Mouse (Mus musculus): Measurements from ENCODE around the gene BC025920.
A peak's percentile ranks its signal among the peaks of the same experiment; 100 is the strongest.

The BC025920 gene

DNA sequence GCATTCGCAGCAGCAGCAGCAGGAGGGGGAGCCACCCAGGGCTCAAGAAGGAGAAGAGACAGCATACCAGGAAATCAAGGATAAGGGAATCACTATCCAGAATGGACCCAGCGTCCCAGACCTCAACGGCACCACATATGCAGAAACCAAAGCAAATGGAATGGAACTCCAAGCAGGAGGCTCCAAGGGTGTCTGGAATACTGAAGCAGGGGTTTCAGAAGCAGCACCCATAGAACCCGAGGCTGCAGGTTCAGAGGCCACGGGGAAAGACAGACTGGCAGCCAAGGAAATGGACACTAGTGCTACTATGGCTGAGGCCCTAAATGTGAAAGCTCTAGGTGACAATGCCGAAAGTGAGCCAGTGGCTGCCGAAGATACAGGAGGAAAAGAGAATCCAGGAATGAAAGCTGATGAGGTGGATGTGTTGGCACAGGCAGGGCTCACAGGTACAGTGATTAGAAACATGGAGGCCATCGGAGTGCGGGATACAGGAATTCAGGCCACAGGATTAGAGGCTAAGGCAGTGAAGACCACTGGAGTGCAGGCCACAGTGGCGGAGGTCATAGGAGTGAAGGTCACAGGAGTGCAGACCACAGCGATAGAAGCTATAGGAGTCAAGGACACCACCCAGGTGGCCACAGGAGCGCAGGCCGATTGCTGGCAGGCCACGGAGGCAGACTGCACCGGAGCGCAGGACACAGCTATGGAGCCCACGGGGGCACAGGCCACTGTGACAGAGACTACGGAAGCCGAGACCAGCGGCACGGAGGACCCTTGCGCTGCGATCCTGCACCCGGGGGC lies 36.8 kb downstream of the BC025920 start:
- no peak for DNase-seq (ENCODE audit: low spot score)

GRCm38 (mm10) chr10:81643449-81644055 lies 37.5 kb downstream of the BC025920 start:
- peak; percentile 96 for DNase-seq (ENCODE audit: low spot score)

GRCm38 (mm10) chr10:81644162-81644561 lies 38.1 kb downstream of the BC025920 start:
- no peak for DNase-seq (ENCODE audit: low spot score)

- DNase-seq (ENCODE audit: low spot score), result no peak
Observed at GRCm38 (mm10) chr10:81644716-81645115, 38.6 kb downstream of the BC025920 start.

- DNase-seq (ENCODE audit: low spot score), result no peak
Observed at GRCm38 (mm10) chr10:81645391-81645790, 39.3 kb downstream of the BC025920 start.

GRCm38 (mm10) chr10:81646015-81646555 lies 40.0 kb downstream of the BC025920 start:
- DNase-seq (ENCODE audit: low spot score), result no peak

DNA sequence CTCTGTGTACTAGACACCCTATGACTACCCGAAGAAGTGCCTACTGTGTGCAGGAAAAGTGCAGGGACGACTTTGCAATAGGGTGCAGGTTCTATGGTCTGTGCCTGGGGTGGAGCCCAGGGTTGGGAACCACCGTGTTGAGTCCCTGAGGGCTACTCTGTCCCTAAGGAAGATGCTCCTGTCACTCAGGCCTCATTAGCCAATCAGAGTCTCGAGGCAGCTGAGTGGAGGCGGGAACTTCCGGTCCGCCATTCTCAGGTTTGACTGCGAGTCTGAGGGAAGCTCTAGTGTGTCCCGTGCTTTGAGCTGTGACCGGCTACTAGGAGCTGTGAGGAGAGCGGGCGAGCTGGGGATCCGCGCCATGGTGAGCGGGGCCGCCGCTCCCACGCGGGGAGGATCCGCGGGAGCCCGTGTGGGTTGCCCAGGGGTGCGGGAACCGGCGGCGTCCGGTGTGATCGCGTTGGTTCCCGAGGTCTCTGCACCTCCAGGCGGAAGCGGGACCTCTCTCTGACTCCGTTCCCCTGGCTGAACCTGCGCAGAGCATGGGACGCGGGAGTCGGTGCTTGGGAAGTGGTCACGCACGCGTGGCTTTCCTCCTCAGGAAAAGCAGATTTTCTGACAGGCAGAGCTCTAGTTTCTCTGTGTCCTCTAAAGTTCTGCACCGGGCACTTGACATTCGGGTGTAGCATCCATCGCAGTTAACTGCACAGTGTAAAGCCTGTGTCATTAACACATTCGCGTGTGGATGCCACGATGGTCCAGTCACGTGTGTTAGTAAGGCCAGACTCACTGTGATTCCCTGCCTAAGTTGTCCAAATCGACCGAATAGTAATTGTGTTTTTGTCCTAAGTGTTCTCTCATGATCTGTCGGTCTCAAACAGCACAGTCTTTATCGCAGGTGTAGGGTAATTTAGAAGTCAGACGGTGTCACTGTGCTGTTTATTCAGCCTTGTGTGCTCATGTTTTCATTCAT lies 43.0 kb downstream of the BC025920 start, which contains the start of gene Gm10778:
Gene Gm10778 (plus strand): TSS at position 257 of the 973 bp plus-strand sequence.
- DNase-seq (ENCODE audit: low spot score), result peak; percentile 74

DNA sequence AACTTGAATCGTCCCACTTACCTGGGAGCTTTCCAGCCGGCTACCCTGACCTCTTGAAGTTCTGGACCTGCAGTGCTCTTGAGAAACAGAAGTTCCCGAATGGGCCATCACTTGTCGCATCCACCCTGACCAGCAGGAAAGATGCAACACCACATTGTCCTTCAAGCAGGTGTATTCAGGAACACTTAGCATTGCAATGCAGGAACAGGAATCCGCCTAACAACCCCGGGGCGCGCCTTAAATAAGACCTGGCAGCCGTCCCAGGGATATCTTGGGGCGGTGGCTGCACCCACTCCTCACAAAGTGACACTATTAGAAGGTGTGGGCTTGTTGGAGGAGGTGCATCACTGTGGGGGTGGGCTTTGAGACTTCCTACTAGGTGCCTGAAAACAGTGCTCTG lies 49.1 kb downstream of the BC025920 start:
- no peak for DNase-seq (ENCODE audit: low spot score)

DNA sequence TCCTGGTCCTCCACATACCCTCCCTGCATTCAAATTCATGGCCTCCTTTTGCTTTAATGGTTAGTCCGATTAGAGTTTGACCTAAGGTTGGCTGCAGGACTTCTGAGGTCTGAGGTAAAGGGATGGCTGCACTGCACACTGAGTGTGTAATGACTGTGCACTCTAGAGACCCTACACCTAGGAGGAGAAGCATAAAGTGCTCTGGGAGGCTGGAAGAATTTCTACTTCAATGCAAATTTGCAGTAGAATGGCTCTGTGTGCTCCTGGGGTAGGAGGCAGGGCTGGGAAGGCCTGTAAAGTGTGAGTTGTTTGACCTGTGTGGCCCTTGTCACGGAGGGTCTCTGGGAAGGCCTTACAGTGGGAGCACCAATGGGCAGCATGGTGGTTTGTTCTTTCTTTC lies 50.1 kb downstream of the BC025920 start:
- DNase-seq (ENCODE audit: low spot score), result no peak
